In the genomic region with DNA sequence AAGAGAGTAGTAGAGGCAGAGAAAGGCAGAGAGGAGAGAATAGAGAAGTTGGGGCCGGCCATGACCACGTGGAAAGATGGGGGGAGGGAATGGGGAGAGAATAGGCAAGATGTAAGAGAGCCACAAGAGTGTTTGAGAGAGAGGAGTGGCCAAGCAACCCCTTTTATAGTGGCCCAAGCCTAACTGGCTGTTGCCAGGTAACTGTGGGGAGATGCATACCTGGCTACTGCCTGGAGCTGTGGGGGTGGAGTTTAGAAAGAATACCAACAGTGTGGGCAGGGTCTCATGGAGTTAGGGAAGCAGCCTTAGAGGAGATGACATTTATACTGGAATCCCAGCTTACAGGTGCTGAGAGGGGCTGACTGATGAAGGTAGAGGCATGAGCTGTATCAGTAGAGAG, we compare ENCODE assay signal across 23 mouse cellular contexts. TPM values are rescaled to one million over a fixed set of nuclear protein-coding genes. Genes with fewer than 3 reads are reported as not detected.
DNase-seq lines count a peak whose midpoint lies in the region; ATAC-seq and TF ChIP-seq lines count a peak whose summit lies in the region.
"Had no signal": no experiment of that assay in that cellular context is flagged by ENCODE, and none has a peak within 500 bp of the region (broad histone marks: within the 10 kb centered on the region; RNA-seq: fewer than 3 reads in every experiment).

No protein-coding gene starts in this region.

- WGBS in forebrain, postnatal 0 days, result 17% methylated on average over 2 of the region's 2 CpGs
- 23% methylated on average over 2 of the region's 2 CpGs for WGBS in forebrain, embryonic 12.5 days
- 9% methylated on average over 2 of the region's 2 CpGs for WGBS in lung, embryonic 15.5 days
- WGBS in midbrain, postnatal 0 days, result 24% methylated on average over 2 of the region's 2 CpGs
- WGBS in midbrain, embryonic 10.5 days, result 26% methylated on average over 2 of the region's 2 CpGs

- H3K4me1 ChIP-seq in forebrain, postnatal 0 days (ENCODE audit: insufficient read depth), result no peaks in the 10 kb centered on the region
- no peaks in the 10 kb centered on the region for H3K4me1 ChIP-seq in forebrain, embryonic 12.5 days
- H3K4me1 ChIP-seq in lung, embryonic 15.5 days, result no peaks in the 10 kb centered on the region
- H3K4me1 ChIP-seq in midbrain, postnatal 0 days (ENCODE audit: insufficient read depth, low read length), result no peaks in the 10 kb centered on the region
- peaks cover 3% of the 10 kb centered on the region; the same call in 1 of the 2 replicates for H3K4me1 ChIP-seq in midbrain, embryonic 10.5 days
- H3K4me1 ChIP-seq: hindbrain, embryonic 13.5 days had no signal

- no peaks in the 10 kb centered on the region for H3K36me3 ChIP-seq in forebrain, postnatal 0 days (ENCODE audit: insufficient read depth)
- no peaks in the 10 kb centered on the region for H3K36me3 ChIP-seq in forebrain, embryonic 12.5 days (replicated peaks)
- no peaks in the 10 kb centered on the region for H3K36me3 ChIP-seq in lung, embryonic 15.5 days
- H3K36me3 ChIP-seq in midbrain, postnatal 0 days (ENCODE audit: insufficient read depth, low read length), result no peaks in the 10 kb centered on the region
- H3K36me3 ChIP-seq in midbrain, embryonic 10.5 days, result no peaks in the 10 kb centered on the region
- H3K36me3 ChIP-seq: embryonic facial prominence, embryonic 10.5 days; heart, embryonic 15.5 days; hindbrain, embryonic 13.5 days had no signal

- H3K9ac ChIP-seq in forebrain, postnatal 0 days, result no peak overlapping the region
- H3K9ac ChIP-seq in forebrain, embryonic 12.5 days, result no peak overlapping the region
- H3K9ac ChIP-seq in lung, embryonic 15.5 days, result no peak overlapping the region
- no peak overlapping the region for H3K9ac ChIP-seq in midbrain, postnatal 0 days (replicated peaks; ENCODE audit: low read length, poor library complexity, severe bottlenecking)
- H3K9ac ChIP-seq: heart, embryonic 15.5 days; hindbrain, embryonic 13.5 days had no signal

- no peak for DNase-seq in forebrain, postnatal 0 days
- no peak for DNase-seq in lung, postnatal 14 days
- no peak for DNase-seq in midbrain, postnatal 0 days (ENCODE audit: low spot score)
- DNase-seq in midbrain, embryonic 10.5 days (ENCODE audit: low spot score), result no peak
- DNase-seq in adrenal gland, adult 18-20 months (ENCODE audit: low spot score in 2 of 2), result no peak
- DNase-seq: adrenal gland, adult 8-10 months; adrenal gland, postnatal 36 days; B cell, adult 2 months; cerebellum, adult 2 months; cerebellum, postnatal 10 days; gastrocnemius, postnatal 36 days; heart, adult 11 months; heart, postnatal 14 days had no signal

- H3K27ac ChIP-seq in forebrain, postnatal 0 days (ENCODE audit: low read depth, low read length), result no peak overlapping the region
- no peak overlapping the region for H3K27ac ChIP-seq in forebrain, embryonic 12.5 days
- H3K27ac ChIP-seq in lung, embryonic 15.5 days, result peak overlapping the region; percentile 42
- H3K27ac ChIP-seq in midbrain, postnatal 0 days (ENCODE audit: low read depth, low read length), result no peak overlapping the region
- no peak overlapping the region for H3K27ac ChIP-seq in midbrain, embryonic 10.5 days (replicated peaks)
- H3K27ac ChIP-seq: embryonic facial prominence, embryonic 10.5 days; heart, embryonic 15.5 days; hindbrain, embryonic 13.5 days; hindbrain, postnatal 0 days had no signal

- TF ChIP-seq CTCF in forebrain, postnatal 0 days (IDR thresholded peaks at IDR 0.05; ENCODE audit: low read depth), result no peak
- TF ChIP-seq CTCF in midbrain, postnatal 0 days (IDR thresholded peaks at IDR 0.05), result no peak

- H3K9me3 ChIP-seq in forebrain, postnatal 0 days (ENCODE audit: low read length), result no peaks in the 10 kb centered on the region
- H3K9me3 ChIP-seq in forebrain, embryonic 12.5 days, result no peaks in the 10 kb centered on the region
- H3K9me3 ChIP-seq in lung, embryonic 15.5 days, result no peaks in the 10 kb centered on the region
- no peaks in the 10 kb centered on the region for H3K9me3 ChIP-seq in midbrain, postnatal 0 days (ENCODE audit: low read length)
- H3K9me3 ChIP-seq in midbrain, embryonic 10.5 days (replicated peaks), result no peaks in the 10 kb centered on the region
- H3K9me3 ChIP-seq: embryonic facial prominence, embryonic 10.5 days; heart, embryonic 15.5 days; hindbrain, embryonic 13.5 days had no signal

- H3K4me3 ChIP-seq in forebrain, postnatal 0 days (ENCODE audit: low read depth, low read length), result no peak overlapping the region
- no peak overlapping the region for H3K4me3 ChIP-seq in forebrain, embryonic 12.5 days (replicated peaks)
- H3K4me3 ChIP-seq in lung, embryonic 15.5 days, result no peak overlapping the region
- no peak overlapping the region for H3K4me3 ChIP-seq in midbrain, postnatal 0 days (ENCODE audit: low read depth, low read length)
- H3K4me3 ChIP-seq in midbrain, embryonic 10.5 days, result no peak overlapping the region
- H3K4me3 ChIP-seq: embryonic facial prominence, embryonic 10.5 days; heart, embryonic 15.5 days; hindbrain, embryonic 13.5 days had no signal

- peak; percentile 43; the same call in 1 of the 2 replicates for ATAC-seq in forebrain, postnatal 0 days
- no peak for ATAC-seq in forebrain, embryonic 12.5 days (ENCODE audit: low FRiP score)
- ATAC-seq in lung, embryonic 15.5 days (ENCODE audit: borderline replicate concordance, extremely low read depth, low FRiP score, low TSS enrichment), result peak; percentile 75; the same call in 1 of the 2 replicates
- ATAC-seq in midbrain, postnatal 0 days (ENCODE audit: low FRiP score), result peak; percentile 44; the same call in 1 of the 2 replicates
- ATAC-seq: CD4-positive, CD25-positive, alpha-beta regulatory T cell, adult 4 months; forebrain, embryonic 14.5 days; hindbrain, postnatal 0 days had no signal

- H3K4me2 ChIP-seq in forebrain, postnatal 0 days (ENCODE audit: low read depth), result no peak overlapping the region
- H3K4me2 ChIP-seq in forebrain, embryonic 12.5 days, result no peak overlapping the region
- peak overlapping the region; percentile 5; the same call in 1 of the 2 replicates for H3K4me2 ChIP-seq in lung, embryonic 15.5 days
- H3K4me2 ChIP-seq in midbrain, postnatal 0 days (ENCODE audit: low read depth, low read length, poor library complexity, severe bottlenecking), result no peak overlapping the region
- H3K4me2 ChIP-seq: heart, embryonic 15.5 days; hindbrain, embryonic 13.5 days had no signal

- H3K27me3 ChIP-seq in forebrain, postnatal 0 days (ENCODE audit: insufficient read depth, low read length), result no peaks in the 10 kb centered on the region
- H3K27me3 ChIP-seq in forebrain, embryonic 12.5 days, result no peaks in the 10 kb centered on the region
- no peaks in the 10 kb centered on the region for H3K27me3 ChIP-seq in lung, embryonic 15.5 days
- H3K27me3 ChIP-seq in midbrain, postnatal 0 days (ENCODE audit: insufficient read depth, low read length), result no peaks in the 10 kb centered on the region
- H3K27me3 ChIP-seq in midbrain, embryonic 10.5 days (ENCODE audit: low read depth, poor library complexity, severe bottlenecking), result no peaks in the 10 kb centered on the region
- H3K27me3 ChIP-seq: heart, embryonic 15.5 days; hindbrain, embryonic 13.5 days had no signal

RNA-seq across cellular contexts. Expression of gene Syt6, which starts 48.2 kb away (rescaled TPM):
- total RNA-seq in forebrain, postnatal 0 days (2014; rRNA removed), result 43.3 and 44.2 TPM in 2 replicates
- polyA plus RNA-seq in forebrain, postnatal 0 days (2015; fragmentation: Nextera tagmentation; extraction: Ambion mirVana), result 21.0 and 22.2 TPM in 2 replicates
- 4.8 and 5.1 TPM in 2 replicates for polyA plus RNA-seq in forebrain, embryonic 12.5 days (2016; fragmentation: Nextera tagmentation; extraction: Ambion mirVana)
- polyA plus RNA-seq in lung, embryonic 15.5 days (2015; fragmentation: Nextera tagmentation; extraction: Ambion mirVana), result 0.51 and 0.59 TPM in 2 replicates
- 29.5 and 30.7 TPM in 2 replicates for total RNA-seq in midbrain, postnatal 0 days (2014; rRNA removed)
- polyA plus RNA-seq in midbrain, postnatal 0 days (2015; fragmentation: Nextera tagmentation; extraction: Ambion mirVana), result 9.0 and 10.0 TPM in 2 replicates
- 0.74 and 2.3 TPM in 2 replicates for polyA plus RNA-seq in midbrain, embryonic 10.5 days (2016; fragmentation: Nextera tagmentation; extraction: Ambion mirVana)
- not detected for total RNA-seq in adrenal gland, adult 18-20 months (2021)
- total RNA-seq: adrenal gland, adult 8-10 months; adrenal gland, postnatal 36 days; gastrocnemius, adult 8-10 months; gastrocnemius, postnatal 36 days; heart, postnatal 14 days; hematopoietic stem cell, adult 5-6 weeks had no signal
- polyA plus RNA-seq: CD4-positive, CD25-positive, alpha-beta regulatory T cell, adult 4 months; heart, embryonic 15.5 days had no signal
